ENCODE assay signal across 9 mouse cellular contexts in the genomic region with DNA sequence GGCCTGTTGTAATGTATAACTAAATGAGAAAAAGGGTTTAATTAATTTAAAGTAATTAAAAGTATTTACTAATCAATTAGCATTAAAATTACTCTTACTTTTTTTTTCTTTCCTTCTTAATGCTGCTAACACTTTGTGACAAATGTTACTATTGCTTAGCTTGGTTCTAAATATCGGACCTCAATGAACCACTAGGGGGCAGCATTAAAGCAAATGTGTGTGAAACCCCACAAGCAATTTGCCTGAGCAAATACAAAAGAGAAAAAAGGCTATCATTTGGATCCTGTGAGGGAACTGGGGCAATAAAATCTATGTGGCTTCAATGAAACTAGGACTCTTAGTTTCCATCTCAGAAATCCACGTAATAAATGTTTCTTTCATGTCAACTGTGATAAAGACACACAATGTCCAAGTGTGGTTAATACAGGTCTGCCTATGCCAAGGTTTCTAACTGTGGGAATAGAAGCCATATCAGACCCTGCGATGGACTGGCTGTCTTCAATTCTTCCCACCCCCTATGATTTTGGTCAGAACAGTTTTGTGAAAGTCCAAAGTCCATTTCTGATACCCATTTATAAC. TPM values are rescaled to one million over a fixed set of nuclear protein-coding genes. Genes with fewer than 3 reads are reported as not detected.
DNase-seq lines count a peak whose midpoint lies in the region; ATAC-seq and TF ChIP-seq lines count a peak whose summit lies in the region.
"Had no signal": no experiment of that assay in that cellular context is flagged by ENCODE, and none has a peak within 500 bp of the region (broad histone marks: within the 10 kb centered on the region; RNA-seq: fewer than 3 reads in every experiment).

No protein-coding gene starts in this region.

- H3K36me3 ChIP-seq in midbrain, embryonic 14.5 days (ENCODE audit: control insufficient read depth, insufficient read depth, low read length): no peaks in the 10 kb centered on the region
- no peaks in the 10 kb centered on the region for H3K36me3 ChIP-seq in midbrain, embryonic 16.5 days (ENCODE audit: control insufficient read depth, insufficient read depth, low read length)
- H3K36me3 ChIP-seq in lung, embryonic 14.5 days (ENCODE audit: insufficient read depth): no peaks in the 10 kb centered on the region
- H3K36me3 ChIP-seq: heart, embryonic 13.5 days had no signal

- H3K27me3 ChIP-seq in midbrain, embryonic 14.5 days (ENCODE audit: control insufficient read depth, insufficient read depth, low read length): peaks cover 10% of the 10 kb centered on the region; the same call in 1 of the 2 replicates
- H3K27me3 ChIP-seq in midbrain, embryonic 16.5 days (ENCODE audit: control insufficient read depth, insufficient read depth, low read depth, low read length): peaks cover 5% of the 10 kb centered on the region; the same call in 1 of the 2 replicates
- peaks cover 11% of the 10 kb centered on the region; the same call in 1 of the 2 replicates for H3K27me3 ChIP-seq in lung, embryonic 14.5 days (ENCODE audit: insufficient read depth, low read length)

- WGBS in midbrain, embryonic 14.5 days: 25% methylated on average over 3 of the region's 3 CpGs
- WGBS in midbrain, embryonic 16.5 days: 22% methylated on average over 3 of the region's 3 CpGs
- 20% methylated on average over 3 of the region's 3 CpGs for WGBS in lung, embryonic 14.5 days

- peak; percentile 51 for DNase-seq in adrenal gland, adult 2 months
- DNase-seq in adrenal gland, postnatal 4 days (ENCODE audit: low spot score in 2 of 2): no peak
- DNase-seq in midbrain, embryonic 14.5 days: peak; percentile 94
- peak; percentile 54 for DNase-seq in c-Kit-positive CD71-positive TER-119-positive erythroid progenitor cells, embryonic 14.5 days (ENCODE audit: low spot score)
- peak; percentile 16 to 31 for DNase-seq in heart, postnatal 36 days
- DNase-seq in lung, embryonic 14.5 days: peak; percentile 94
- DNase-seq in thymus, postnatal 10 days (ENCODE audit: low spot score in 2 of 2): peak; percentile 16 to 75

- no peaks in the 10 kb centered on the region for H3K9me3 ChIP-seq in midbrain, embryonic 14.5 days (ENCODE audit: control insufficient read depth, low read length)
- H3K9me3 ChIP-seq in midbrain, embryonic 16.5 days (replicated peaks; ENCODE audit: control insufficient read depth, low read length, poor library complexity, severe bottlenecking): no peaks in the 10 kb centered on the region
- no peaks in the 10 kb centered on the region for H3K9me3 ChIP-seq in lung, embryonic 14.5 days (ENCODE audit: low read depth, low read length)
- H3K9me3 ChIP-seq: heart, embryonic 13.5 days had no signal

- intact Hi-C loops in heart, postnatal 36 days (cut with DNase I): loop anchor here (1.0 to 5.0 kb wide), 4 partner anchors 102 to 380 kb away; a partner anchor contains a TSS

- H3K27ac ChIP-seq in midbrain, embryonic 14.5 days (replicated peaks; ENCODE audit: low read depth, low read length): no peak overlapping the region
- no peak overlapping the region for H3K27ac ChIP-seq in midbrain, embryonic 16.5 days (ENCODE audit: low read length)
- no peak overlapping the region for H3K27ac ChIP-seq in lung, embryonic 14.5 days (ENCODE audit: low read depth)
- H3K27ac ChIP-seq: heart, embryonic 13.5 days had no signal

- no peak overlapping the region for H3K4me2 ChIP-seq in midbrain, embryonic 14.5 days (ENCODE audit: low read length)
- no peak overlapping the region for H3K4me2 ChIP-seq in midbrain, embryonic 16.5 days (ENCODE audit: low read length)
- no peak overlapping the region for H3K4me2 ChIP-seq in lung, embryonic 14.5 days

- no peak for ATAC-seq in midbrain, embryonic 14.5 days (ENCODE audit: low FRiP score, low TSS enrichment)
- ATAC-seq in midbrain, embryonic 16.5 days: no peak
- ATAC-seq in lung, embryonic 14.5 days (ENCODE audit: insufficient read depth): no peak

- no peak overlapping the region for H3K4me3 ChIP-seq in midbrain, embryonic 14.5 days (replicated peaks; ENCODE audit: low read depth, low read length)
- H3K4me3 ChIP-seq in midbrain, embryonic 16.5 days (ENCODE audit: low read depth, low read length): no peak overlapping the region
- H3K4me3 ChIP-seq in lung, embryonic 14.5 days (ENCODE audit: low read depth, low read length): no peak overlapping the region

- TF ChIP-seq CTCF in lung, embryonic 14.5 days (IDR thresholded peaks at IDR 0.05; ENCODE audit: low read depth): peak; percentile 80

- no peaks in the 10 kb centered on the region for H3K4me1 ChIP-seq in midbrain, embryonic 14.5 days (ENCODE audit: control insufficient read depth, insufficient read depth, low read length)
- H3K4me1 ChIP-seq in midbrain, embryonic 16.5 days (ENCODE audit: control insufficient read depth, insufficient read depth, low read length): no peaks in the 10 kb centered on the region
- no peaks in the 10 kb centered on the region for H3K4me1 ChIP-seq in lung, embryonic 14.5 days (ENCODE audit: insufficient read depth)

- H3K9ac ChIP-seq in midbrain, embryonic 14.5 days (replicated peaks; ENCODE audit: low read length): no peak overlapping the region
- no peak overlapping the region for H3K9ac ChIP-seq in midbrain, embryonic 16.5 days (ENCODE audit: low read depth, low read length)
- H3K9ac ChIP-seq in lung, embryonic 14.5 days: no peak overlapping the region
- H3K9ac ChIP-seq: heart, embryonic 13.5 days had no signal

RNA-seq across cellular contexts. Expression of a gene that starts 10.2 kb away (rescaled TPM):
- not detected for total RNA-seq in adrenal gland, adult 2 months (2021)
- polyA plus RNA-seq in adrenal gland, adult 2 months (2012; rRNA removed): not detected in 2 replicates
- total RNA-seq in adrenal gland, postnatal 4 days (2021): not detected
- polyA plus RNA-seq in midbrain, embryonic 14.5 days (2014; fragmentation: Nextera tagmentation; extraction: Ambion mirVana): not detected in 2 replicates
- polyA plus RNA-seq in midbrain, embryonic 16.5 days (2015; fragmentation: Nextera tagmentation; extraction: Ambion mirVana): not detected in 2 replicates
- not detected for total RNA-seq in heart, postnatal 36 days (2021)
- not detected in 2 replicates for polyA plus RNA-seq in lung, embryonic 14.5 days (2014; fragmentation: Nextera tagmentation; extraction: Ambion mirVana)
- polyA plus RNA-seq: heart, embryonic 13.5 days had no signal

RNA-seq across cellular contexts. Expression of a gene that starts 11.6 kb away (rescaled TPM):
- 1 to 10 TPM in 1 of 2 experiments, not detected in 1; 1.0 TPM for total RNA-seq in adrenal gland, adult 2 months (2021)
- polyA plus RNA-seq in adrenal gland, adult 2 months (2012; rRNA removed): 0.41 and 1.4 TPM in 2 replicates
- 1 to 10 TPM in 1 of 2 experiments, under 1 TPM in 1; 0.50 to 1.0 TPM for total RNA-seq in adrenal gland, postnatal 4 days (2021)
- not detected in 2 replicates for polyA plus RNA-seq in midbrain, embryonic 14.5 days (2014; fragmentation: Nextera tagmentation; extraction: Ambion mirVana)
- polyA plus RNA-seq in midbrain, embryonic 16.5 days (2015; fragmentation: Nextera tagmentation; extraction: Ambion mirVana): 0.42 and 0.74 TPM in 2 replicates
- 1 to 10 TPM in 1 of 2 experiments, under 1 TPM in 1; 0.72 to 1.3 TPM for total RNA-seq in heart, postnatal 36 days (2021)
- not detected in 2 replicates for polyA plus RNA-seq in lung, embryonic 14.5 days (2014; fragmentation: Nextera tagmentation; extraction: Ambion mirVana)

RNA-seq across cellular contexts. Expression of a gene that starts 34.2 kb away (rescaled TPM):
- total RNA-seq in adrenal gland, adult 2 months (2021): not detected
- polyA plus RNA-seq in adrenal gland, adult 2 months (2012; rRNA removed): not detected in 2 replicates
- total RNA-seq in adrenal gland, postnatal 4 days (2021): not detected
- not detected in 2 replicates for polyA plus RNA-seq in midbrain, embryonic 14.5 days (2014; fragmentation: Nextera tagmentation; extraction: Ambion mirVana)
- polyA plus RNA-seq in midbrain, embryonic 16.5 days (2015; fragmentation: Nextera tagmentation; extraction: Ambion mirVana): not detected in 2 replicates
- total RNA-seq in heart, postnatal 36 days (2021): not detected
- not detected in 2 replicates for polyA plus RNA-seq in lung, embryonic 14.5 days (2014; fragmentation: Nextera tagmentation; extraction: Ambion mirVana)
- polyA plus RNA-seq: heart, embryonic 13.5 days had no signal

RNA-seq across cellular contexts. Expression of a gene that starts 50.5 kb away (rescaled TPM):
- total RNA-seq in adrenal gland, adult 2 months (2021): 1 to 10 TPM in 1 of 2 experiments, under 1 TPM in 1; 0.14 to 3.2 TPM
- 0.07 TPM in 2 replicates for polyA plus RNA-seq in adrenal gland, adult 2 months (2012; rRNA removed)
- total RNA-seq in adrenal gland, postnatal 4 days (2021): 1 to 10 TPM in 1 of 2 experiments, under 1 TPM in 1; 0.53 to 1.2 TPM
- not detected in 2 replicates for polyA plus RNA-seq in midbrain, embryonic 14.5 days (2014; fragmentation: Nextera tagmentation; extraction: Ambion mirVana)
- polyA plus RNA-seq in midbrain, embryonic 16.5 days (2015; fragmentation: Nextera tagmentation; extraction: Ambion mirVana): not detected in 2 replicates
- not detected for total RNA-seq in heart, postnatal 36 days (2021)
- not detected in 2 replicates for polyA plus RNA-seq in lung, embryonic 14.5 days (2014; fragmentation: Nextera tagmentation; extraction: Ambion mirVana)
- polyA plus RNA-seq: heart, embryonic 13.5 days had no signal

Comparison
In these comparisons a context has a peak if more than half of its experiments do, and no peak if none do; other contexts are left out.
1. DNase-seq: peak in adrenal gland, adult 2 months (single experiment), midbrain, embryonic 14.5 days (single experiment), c-Kit-positive CD71-positive TER-119-positive erythroid progenitor cells, embryonic 14.5 days (single experiment), heart, postnatal 36 days (2 of 2), lung, embryonic 14.5 days (single experiment) and thymus, postnatal 10 days (2 of 2); none in adrenal gland, postnatal 4 days (0 of 2).